Mouse (Mus musculus) neural tube, embryonic 12.5 days (tissue): Measurements from ENCODE around the gene Rbfox3. TPM values are rescaled to one million over a fixed set of nuclear protein-coding genes. Genes with fewer than 3 reads are reported as not detected.

Source experiments
- ATAC-seq: fragments of 200-750 bp; cut with Nextera tagmentation; 2 replicates; pipeline ENCODE4 v1.8.0; 2017; ENCODE audit warnings: low read depth, mild to moderate bottlenecking, moderate TSS enrichment, moderate library complexity; ENCODE audit not compliant: low FRiP score
- H3K27ac ChIP-seq: fragments of 300-500 bp; sonication (generic); 2 replicates; pipeline ENCODE4 v1.5.1; 2016
- H3K27me3 ChIP-seq: fragments of 300-500 bp; sonication (generic); replicated peaks from 2 replicates; pipeline ENCODE4 v1.6.1; 2016; ENCODE audit warnings: mild to moderate bottlenecking
- H3K36me3 ChIP-seq: fragments of 300-500 bp; sonication (generic); 2 replicates; pipeline ENCODE4 v1.6.1; 2016; ENCODE audit warnings: mild to moderate bottlenecking
- H3K4me1 ChIP-seq: fragments of 300-500 bp; sonication (generic); 2 replicates; pipeline ENCODE4 v1.6.1; 2016
- H3K4me2 ChIP-seq: fragments of 300-500 bp; sonication (generic); replicated peaks from 2 replicates; pipeline ENCODE4 v1.6.1; 2016; ENCODE audit warnings: mild to moderate bottlenecking
- H3K4me3 ChIP-seq: fragments of 300-500 bp; sonication (generic); 2 replicates; pipeline ENCODE4 v1.5.1; 2016
- H3K9ac ChIP-seq: fragments of 300-500 bp; sonication (generic); 2 replicates; pipeline ENCODE4 v1.6.1; 2016; ENCODE audit warnings: mild to moderate bottlenecking
- H3K9me3 ChIP-seq: fragments of 300-500 bp; sonication (generic); 2 replicates; pipeline ENCODE4 v1.6.1; 2016; ENCODE audit warnings: mild to moderate bottlenecking
- WGBS: fragments of 180-500 bp; shearing (Covaris S2); methylation state at CpG from one replicate; pipeline ENCODE4 v1.1.7; 2016; 5-methylcytosine and 5-hydroxymethylcytosine counted together
- polyA plus RNA-seq: library from polyadenylated mRNA; unstranded; fragments of >200 nt; fragmentation: Nextera tagmentation; extraction: Ambion mirVana; gene quantifications from 2 replicates; pipeline ENCODE4 v1.2.1, GENCODE M21; 2016

Gene Rbfox3
- polyA plus RNA-seq, 1 experiment from 2014 or later, result 52.6 TPM

GRCm38 (mm10) chr11:118684665-118685064 lies 226.7 kb downstream of the Rbfox3 start:
- Histone ChIP-seq H3K9ac (no peak overlapping the region), H3K9me3 (no peaks in the 10 kb centered on the region), H3K36me3 (no peaks in the 10 kb centered on the region), H3K4me2 (0 out of 2 replicates have a peak overlapping the region, but pooled peaks have one; percentile 27), H3K27ac (peak overlapping the region; percentile 37; the same call in 1 of the 2 replicates), H3K27me3 (no peaks in the 10 kb centered on the region), H3K4me1 (peaks cover 59% of the 10 kb centered on the region), H3K4me3 (no peak overlapping the region)
- WGBS, result 70% methylated on average over 4 of the region's 4 CpGs
- ATAC-seq, result no peak

- ATAC-seq, result no peak
- WGBS, result 74% methylated on average over 10 of the region's 10 CpGs
- Histone ChIP-seq H3K9me3 (no peaks in the 10 kb centered on the region), H3K27me3 (no peaks in the 10 kb centered on the region), H3K4me1 (peaks cover 33% of the 10 kb centered on the region), H3K4me3 (no peak overlapping the region), H3K27ac (no peak overlapping the region), H3K36me3 (no peaks in the 10 kb centered on the region), H3K9ac (no peak overlapping the region), H3K4me2 (no peak overlapping the region)
Measured at GRCm38 (mm10) chr11:118680699-118681098, 230.7 kb downstream of the Rbfox3 start.

- Histone ChIP-seq H3K4me3 (no peak overlapping the region), H3K9me3 (no peaks in the 10 kb centered on the region), H3K27ac (no peak overlapping the region), H3K4me1 (peaks cover 25% of the 10 kb centered on the region), H3K4me2 (no peak overlapping the region), H3K9ac (no peak overlapping the region), H3K36me3 (no peaks in the 10 kb centered on the region), H3K27me3 (no peaks in the 10 kb centered on the region)
- no peak for ATAC-seq
- WGBS, result 72% methylated on average over 24 of the region's 24 CpGs
Measured at GRCm38 (mm10) chr11:118679736-118680410, 231.5 kb downstream of the Rbfox3 start.

- no peak overlapping the region for H3K4me2 ChIP-seq
- peaks cover 17% of the 10 kb centered on the region for H3K4me1 ChIP-seq
- H3K9ac ChIP-seq, result no peak overlapping the region
- H3K27ac ChIP-seq, result no peak overlapping the region
- ATAC-seq, result no peak
- 24% methylated on average over 20 of the region's 20 CpGs for WGBS
- H3K27me3 ChIP-seq, result no peaks in the 10 kb centered on the region
- H3K9me3 ChIP-seq, result no peaks in the 10 kb centered on the region
- no peaks in the 10 kb centered on the region for H3K36me3 ChIP-seq
- H3K4me3 ChIP-seq, result no peak overlapping the region
Measured at GRCm38 (mm10) chr11:118678515-118679104, 232.8 kb downstream of the Rbfox3 start.

- no peak for ATAC-seq
- Histone ChIP-seq H3K36me3 (no peaks in the 10 kb centered on the region), H3K27ac (no peak overlapping the region), H3K27me3 (no peaks in the 10 kb centered on the region), H3K4me2 (no peak overlapping the region), H3K9me3 (no peaks in the 10 kb centered on the region), H3K4me3 (no peak overlapping the region), H3K4me1 (peaks cover 17% of the 10 kb centered on the region), H3K9ac (no peak overlapping the region)
- 66% methylated on average over 8 of the region's 8 CpGs for WGBS
Measured at GRCm38 (mm10) chr11:118677277-118677676, 234.1 kb downstream of the Rbfox3 start.

GRCm38 (mm10) chr11:118676364-118676763 lies 235.0 kb downstream of the Rbfox3 start:
- H3K9ac ChIP-seq, result no peak overlapping the region
- 84% methylated on average over 7 of the region's 7 CpGs for WGBS
- peaks cover 17% of the 10 kb centered on the region for H3K4me1 ChIP-seq
- no peak overlapping the region for H3K4me3 ChIP-seq
- H3K9me3 ChIP-seq, result no peaks in the 10 kb centered on the region
- H3K27me3 ChIP-seq, result no peaks in the 10 kb centered on the region
- H3K36me3 ChIP-seq, result no peaks in the 10 kb centered on the region
- H3K4me2 ChIP-seq, result no peak overlapping the region
- no peak overlapping the region for H3K27ac ChIP-seq
- ATAC-seq, result no peak

- no peaks in the 10 kb centered on the region for H3K36me3 ChIP-seq
- H3K9ac ChIP-seq, result no peak overlapping the region
- no peaks in the 10 kb centered on the region for H3K27me3 ChIP-seq
- H3K4me1 ChIP-seq, result peaks cover 29% of the 10 kb centered on the region
- 84% methylated on average over 6 of the region's 6 CpGs for WGBS
- ATAC-seq, result no peak
- no peaks in the 10 kb centered on the region for H3K9me3 ChIP-seq
- no peak overlapping the region for H3K4me2 ChIP-seq
- no peak overlapping the region for H3K4me3 ChIP-seq
- no peak overlapping the region for H3K27ac ChIP-seq
Measured at GRCm38 (mm10) chr11:118671958-118672357, 239.4 kb downstream of the Rbfox3 start.

GRCm38 (mm10) chr11:118671216-118671615 lies 240.2 kb downstream of the Rbfox3 start:
- no peak for ATAC-seq
- 88% methylated on average over 6 of the region's 6 CpGs for WGBS
- H3K27me3 ChIP-seq, result no peaks in the 10 kb centered on the region
- H3K27ac ChIP-seq, result no peak overlapping the region
- no peak overlapping the region for H3K4me3 ChIP-seq
- peaks cover 29% of the 10 kb centered on the region for H3K4me1 ChIP-seq
- no peaks in the 10 kb centered on the region for H3K36me3 ChIP-seq
- no peak overlapping the region for H3K9ac ChIP-seq
- H3K9me3 ChIP-seq, result no peaks in the 10 kb centered on the region
- no peak overlapping the region for H3K4me2 ChIP-seq

GRCm38 (mm10) chr11:118669820-118670219 lies 241.6 kb downstream of the Rbfox3 start:
- ATAC-seq, result no peak
- H3K27me3 ChIP-seq, result no peaks in the 10 kb centered on the region
- H3K36me3 ChIP-seq, result no peaks in the 10 kb centered on the region
- H3K9me3 ChIP-seq, result no peaks in the 10 kb centered on the region
- H3K9ac ChIP-seq, result no peak overlapping the region
- no peak overlapping the region for H3K27ac ChIP-seq
- H3K4me2 ChIP-seq, result no peak overlapping the region
- H3K4me1 ChIP-seq, result peaks cover 35% of the 10 kb centered on the region
- no peak overlapping the region for H3K4me3 ChIP-seq
- WGBS, result 59% methylated on average over 5 of the region's 5 CpGs

GRCm38 (mm10) chr11:118668351-118668750 lies 243.0 kb downstream of the Rbfox3 start:
- Histone ChIP-seq H3K4me1 (peaks cover 44% of the 10 kb centered on the region), H3K27ac (no peak overlapping the region)
- WGBS, result 70% methylated on average over 8 of the region's 8 CpGs

GRCm38 (mm10) chr11:118667946-118668345 lies 243.5 kb downstream of the Rbfox3 start:
- peaks cover 45% of the 10 kb centered on the region for H3K4me1 ChIP-seq
- H3K27ac ChIP-seq, result no peak overlapping the region
- no peak overlapping the region for H3K4me3 ChIP-seq
- no peak overlapping the region for H3K9ac ChIP-seq
- H3K36me3 ChIP-seq, result no peaks in the 10 kb centered on the region
- 30% methylated on average over 1 of the region's 1 CpGs for WGBS
- no peaks in the 10 kb centered on the region for H3K9me3 ChIP-seq
- no peak for ATAC-seq
- H3K4me2 ChIP-seq, result no peak overlapping the region
- H3K27me3 ChIP-seq, result no peaks in the 10 kb centered on the region

More at GRCm38 (mm10) chr11:118668351-118668750, 243.0 kb downstream of the Rbfox3 start:
- Histone ChIP-seq H3K9me3 (no peaks in the 10 kb centered on the region), H3K4me3 (no peak overlapping the region), H3K9ac (no peak overlapping the region), H3K4me2 (no peak overlapping the region), H3K27me3 (no peaks in the 10 kb centered on the region), H3K36me3 (no peaks in the 10 kb centered on the region)
- no peak for ATAC-seq

- no peak overlapping the region for H3K4me3 ChIP-seq
- H3K36me3 ChIP-seq, result no peaks in the 10 kb centered on the region
- H3K27ac ChIP-seq, result no peak overlapping the region
- no peaks in the 10 kb centered on the region for H3K9me3 ChIP-seq
- ATAC-seq, result no peak
- no peak overlapping the region for H3K4me2 ChIP-seq
- no peak overlapping the region for H3K9ac ChIP-seq
- 75% methylated on average over 3 of the region's 3 CpGs for WGBS
- no peaks in the 10 kb centered on the region for H3K27me3 ChIP-seq
- H3K4me1 ChIP-seq, result peaks cover 61% of the 10 kb centered on the region
Measured at GRCm38 (mm10) chr11:118666172-118666571, 245.2 kb downstream of the Rbfox3 start.

- 0 out of 2 replicates have a peak, but pooled peaks cover 2% of the 10 kb centered on the region for H3K27me3 ChIP-seq
- 81% methylated on average over 8 of the region's 8 CpGs for WGBS
- H3K27ac ChIP-seq, result no peak overlapping the region
- no peak for ATAC-seq
- H3K4me2 ChIP-seq, result no peak overlapping the region
- H3K9ac ChIP-seq, result no peak overlapping the region
- no peak overlapping the region for H3K4me3 ChIP-seq
- H3K4me1 ChIP-seq, result peaks cover 54% of the 10 kb centered on the region
- no peaks in the 10 kb centered on the region for H3K36me3 ChIP-seq
- H3K9me3 ChIP-seq, result no peaks in the 10 kb centered on the region
Measured at GRCm38 (mm10) chr11:118663305-118663704, 248.1 kb downstream of the Rbfox3 start.
